Mouse (Mus musculus) stomach, postnatal 0 days (tissue): Measurements from ENCODE around the gene Wdr12. TPM values are rescaled to one million over a fixed set of nuclear protein-coding genes. Genes with fewer than 3 reads are reported as not detected.
"Not testable (repeated sequence)": the region's sequence is repeated elsewhere in the genome, so short reads cannot be mapped to it uniquely, and the experiment has no call there.

Source experiments
- ATAC-seq: fragments of 200-750 bp; cut with Nextera tagmentation; 2 replicates; pipeline ENCODE4 v1.8.0; 2017; ENCODE audit not compliant: low FRiP score, low TSS enrichment
- DNase-seq: peaks from one replicate; pipeline ENCODE4 v3.0.0-alpha.2; 2016; ENCODE audit warnings: low spot score
- H3K27ac ChIP-seq: fragments of 300-500 bp; sonication (generic); replicated peaks from 2 replicates; pipeline ENCODE4 v1.5.1; 2014; ENCODE audit warnings: mild to moderate bottlenecking, control low read depth
- H3K27me3 ChIP-seq: fragments of 300-500 bp; sonication (generic); 2 replicates; pipeline ENCODE4 v1.6.1; 2014; ENCODE audit warnings: low read length; ENCODE audit not compliant: control insufficient read depth, insufficient read depth
- H3K36me3 ChIP-seq: fragments of 300-500 bp; sonication (generic); 2 replicates; pipeline ENCODE4 v1.6.1; 2014; ENCODE audit warnings: low read length, mixed read lengths; ENCODE audit not compliant: control insufficient read depth, insufficient read depth
- H3K4me1 ChIP-seq: fragments of 300-500 bp; sonication (generic); replicated peaks from 2 replicates; pipeline ENCODE4 v1.6.1; 2014; ENCODE audit warnings: antibody characterized with exemption; ENCODE audit not compliant: control insufficient read depth, insufficient read depth
- H3K4me2 ChIP-seq: fragments of 300-500 bp; sonication (generic); replicated peaks from 2 replicates; pipeline ENCODE4 v1.6.1; 2014; ENCODE audit warnings: low read depth, mild to moderate bottlenecking, control low read depth, moderate library complexity
- H3K4me3 ChIP-seq: fragments of 300-500 bp; sonication (generic); 2 replicates; pipeline ENCODE4 v1.5.1; 2014; ENCODE audit warnings: low read depth, low read length, control low read depth
- H3K9ac ChIP-seq: fragments of 300-500 bp; sonication (generic); 2 replicates; pipeline ENCODE4 v1.6.1; 2014; ENCODE audit warnings: mild to moderate bottlenecking, low read length, control low read depth, mixed read lengths
- H3K9me3 ChIP-seq: fragments of 300-500 bp; sonication (generic); 2 replicates; pipeline ENCODE4 v1.6.1; 2016; ENCODE audit warnings: low read length; ENCODE audit not compliant: control insufficient read depth
- CTCF ChIP-seq: IDR thresholded peaks from 2 replicates; pipeline ENCODE4 v1.5.1; 2016; ENCODE audit warnings: antibody characterized with exemption, low read depth, mild to moderate bottlenecking, moderate library complexity
- EP300 ChIP-seq: optimal IDR thresholded peaks from 2 replicates; pipeline ENCODE3; 2016; ENCODE audit warnings: antibody characterized with exemption
- WGBS: fragments of 180-500 bp; shearing (Covaris S2); extraction: QIAGEN DNeasy Blood & Tissue Kit; methylation state at CpG from one replicate; pipeline ENCODE4 v1.1.7; 2014; 5-methylcytosine and 5-hydroxymethylcytosine counted together
- polyA plus RNA-seq: library from polyadenylated mRNA; unstranded; fragments of >200 nt; fragmentation: Nextera tagmentation; extraction: Ambion mirVana; gene quantifications from 2 replicates; pipeline ENCODE4 v1.2.1, GENCODE M21; 2015

Gene Wdr12
- polyA plus RNA-seq, 1 experiment from 2014 or later: 20.9 TPM

GRCm38 (mm10) chr1:60097277-60098023 is 995 bp downstream of the Wdr12 start:
- TF ChIP-seq EP300: no peak
- TF ChIP-seq CTCF: no peak
- under 1% methylated on average over 25 of the region's 25 CpGs for WGBS
- H3K4me1 ChIP-seq: no peaks in the 10 kb centered on the region
- H3K4me3 ChIP-seq: peak overlapping the region; percentile 97
- no peaks in the 10 kb centered on the region for H3K27me3 ChIP-seq
- H3K36me3 ChIP-seq: 0 out of 2 replicates have a peak, but pooled peaks cover 2% of the 10 kb centered on the region
- peak; percentile 87 for ATAC-seq
- peak; percentile 76 for DNase-seq
- peak overlapping the region; percentile 97 for H3K27ac ChIP-seq
- H3K4me2 ChIP-seq: peak overlapping the region; percentile 65
- H3K9ac ChIP-seq: peak overlapping the region; percentile 97
- no peaks in the 10 kb centered on the region for H3K9me3 ChIP-seq

- Histone ChIP-seq H3K9ac (peak overlapping the region; percentile 97; the same call in 1 of the 2 replicates), H3K4me3 (peak overlapping the region; percentile 97), H3K27me3 (no peaks in the 10 kb centered on the region), H3K27ac (no peak overlapping the region), H3K4me2 (peak overlapping the region; percentile 65), H3K36me3 (0 out of 2 replicates have a peak, but pooled peaks cover 2% of the 10 kb centered on the region), H3K4me1 (no peaks in the 10 kb centered on the region), H3K9me3 (no peaks in the 10 kb centered on the region)
- no peak for TF ChIP-seq EP300
- no peak for TF ChIP-seq CTCF
- ATAC-seq (no peak), DNase-seq (peak; percentile 16)
- 7% methylated on average over 13 of the region's 13 CpGs for WGBS
Observed at GRCm38 (mm10) chr1:60096572-60097276, 1.7 kb downstream of the Wdr12 start.

- DNase-seq (no peak), ATAC-seq (no peak)
- Histone ChIP-seq H3K9me3 (no peaks in the 10 kb centered on the region), H3K4me3 (no peak overlapping the region), H3K36me3 (no peaks in the 10 kb centered on the region; the same call in 1 of the 2 replicates), H3K9ac (no peak overlapping the region), H3K27me3 (no peaks in the 10 kb centered on the region), H3K4me2 (no peak overlapping the region), H3K27ac (no peak overlapping the region), H3K4me1 (no peaks in the 10 kb centered on the region)
- 84% methylated on average over 6 of the region's 6 CpGs for WGBS
- no peak for TF ChIP-seq CTCF
- no peak for TF ChIP-seq EP300
Observed at GRCm38 (mm10) chr1:60076411-60076810, 22.0 kb downstream of the Wdr12 start.

GRCm38 (mm10) chr1:60075590-60075989 is 22.9 kb downstream of the Wdr12 start:
- no peak overlapping the region for H3K4me2 ChIP-seq
- no peaks in the 10 kb centered on the region for H3K27me3 ChIP-seq
- H3K4me1 ChIP-seq: no peaks in the 10 kb centered on the region
- H3K27ac ChIP-seq: no peak overlapping the region
- WGBS: 74% methylated on average over 3 of the region's 3 CpGs
- H3K4me3 ChIP-seq: no peak overlapping the region
- no peak for TF ChIP-seq EP300
- no peak for DNase-seq
- H3K9ac ChIP-seq: no peak overlapping the region
- no peak for ATAC-seq
- no peaks in the 10 kb centered on the region; the same call in 1 of the 2 replicates for H3K36me3 ChIP-seq
- H3K9me3 ChIP-seq: no peaks in the 10 kb centered on the region

- ATAC-seq: no peak
- Histone ChIP-seq H3K9ac (no peak overlapping the region), H3K36me3 (no peaks in the 10 kb centered on the region), H3K4me2 (no peak overlapping the region), H3K4me1 (no peaks in the 10 kb centered on the region), H3K9me3 (no peaks in the 10 kb centered on the region), H3K27ac (no peak overlapping the region), H3K4me3 (no peak overlapping the region), H3K27me3 (no peaks in the 10 kb centered on the region)
- DNase-seq: no peak
- WGBS: 71% methylated on average over 2 of the region's 2 CpGs
- TF ChIP-seq CTCF (no peak), EP300 (no peak)
Observed at GRCm38 (mm10) chr1:60074935-60075334, 23.5 kb downstream of the Wdr12 start.

GRCm38 (mm10) chr1:60070725-60071124 is 27.7 kb downstream of the Wdr12 start:
- DNase-seq: not testable (repeated sequence)

More at GRCm38 (mm10) chr1:60070725-60071124, 27.7 kb downstream of the Wdr12 start:
- not testable (repeated sequence) for ATAC-seq, H3K27ac ChIP-seq, H3K9me3 ChIP-seq, H3K4me2 ChIP-seq, H3K27me3 ChIP-seq, H3K4me1 ChIP-seq, H3K36me3 ChIP-seq, H3K4me3 ChIP-seq, H3K9ac ChIP-seq
